Mouse (Mus musculus): Measurements from ENCODE around the gene Neurl1a. TPM values are rescaled to one million over a fixed set of nuclear protein-coding genes. Genes with fewer than 3 reads are reported as not detected.

Gene Neurl1a
- polyA plus RNA-seq, 1 experiment from 2014 or later, result 1.3 TPM

DNA sequence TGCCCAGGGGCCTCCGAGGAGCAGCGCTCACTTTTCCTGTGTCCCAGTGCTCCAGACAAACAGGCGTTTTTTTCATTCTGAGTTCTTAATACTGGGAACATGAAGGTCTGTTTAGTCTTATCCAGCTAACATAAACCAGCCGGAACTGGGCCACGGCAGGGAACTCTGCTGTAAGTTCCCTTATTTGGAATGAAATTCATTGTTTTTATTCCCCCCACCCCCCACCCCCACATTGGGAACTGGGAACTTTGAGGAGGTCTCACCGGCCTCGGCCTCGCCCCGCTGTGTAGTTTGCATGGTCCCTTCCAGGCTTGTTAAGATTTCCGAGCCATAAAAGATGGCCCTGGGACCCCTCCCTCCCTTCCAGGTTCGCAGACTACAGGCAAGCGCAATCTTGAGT, 23.4 kb downstream of the Neurl1a start:
- no peak overlapping the region for H3K27ac ChIP-seq (replicated peaks in 1 of 2; ENCODE audit: control insufficient read depth in 1 of 2, insufficient read depth in 1 of 2, low read depth in 2 of 2, low read length in 2 of 2)
- no peak overlapping the region for H3K4me3 ChIP-seq (ENCODE audit: control insufficient read depth in 1 of 2, insufficient read depth in 1 of 2, low read depth in 1 of 2, low read length in 2 of 2)
- no peak for ATAC-seq (ENCODE audit: insufficient number of reproducible peaks, insufficient read depth, low FRiP score, low read depth)
- no peaks in the 10 kb centered on the region for H3K4me1 ChIP-seq (ENCODE audit: control insufficient read depth in 2 of 2, insufficient read depth in 2 of 2, low read length in 2 of 2)
- no peak overlapping the region for H3K4me2 ChIP-seq (ENCODE audit: low read length)
- WGBS, result 57% methylated on average over 12 of the region's 12 CpGs
- H3K27me3 ChIP-seq (ENCODE audit: control insufficient read depth, insufficient read depth, low read length), result no peaks in the 10 kb centered on the region; the same call in 1 of the 2 replicates
- peaks cover 3% of the 10 kb centered on the region; the same call in 1 of the 2 replicates for H3K9me3 ChIP-seq (ENCODE audit: control insufficient read depth, low read length)
- no peak overlapping the region for H3K9ac ChIP-seq (ENCODE audit: low read length)
- H3K36me3 ChIP-seq (ENCODE audit: control insufficient read depth, insufficient read depth, low read length), result no peaks in the 10 kb centered on the region

DNA sequence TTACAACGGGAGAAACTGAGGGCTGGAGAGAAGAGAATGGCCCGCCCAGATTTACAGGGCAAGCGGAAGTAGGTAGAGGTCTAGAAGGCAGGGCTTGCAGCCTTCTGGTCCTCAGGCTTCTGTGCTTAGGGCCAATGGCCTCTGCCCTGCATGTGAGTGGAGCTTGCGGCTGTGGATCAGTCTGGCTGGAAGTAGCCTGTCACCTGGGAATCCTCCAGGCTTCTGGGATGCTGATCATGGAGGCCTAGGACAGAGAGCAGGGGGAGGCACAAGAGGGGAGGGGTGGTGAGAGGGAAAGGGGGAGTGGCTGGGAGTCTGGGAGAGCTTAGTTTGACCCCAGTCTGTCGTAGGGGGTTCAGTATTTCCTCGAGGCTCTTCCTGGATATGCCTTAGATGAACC, 23.8 kb downstream of the Neurl1a start:
- 62% methylated on average over 6 of the region's 6 CpGs for WGBS
- no peak overlapping the region for H3K4me3 ChIP-seq (ENCODE audit: control insufficient read depth in 1 of 2, insufficient read depth in 1 of 2, low read depth in 1 of 2, low read length in 2 of 2)
- H3K9me3 ChIP-seq (ENCODE audit: control insufficient read depth, low read length), result peaks cover 3% of the 10 kb centered on the region; the same call in 1 of the 2 replicates
- H3K36me3 ChIP-seq (ENCODE audit: control insufficient read depth, insufficient read depth, low read length), result no peaks in the 10 kb centered on the region
- H3K27me3 ChIP-seq (ENCODE audit: control insufficient read depth, insufficient read depth, low read length), result no peaks in the 10 kb centered on the region; the same call in 1 of the 2 replicates
- H3K27ac ChIP-seq (replicated peaks in 1 of 2; ENCODE audit: control insufficient read depth in 1 of 2, insufficient read depth in 1 of 2, low read depth in 2 of 2, low read length in 2 of 2), result no peak overlapping the region
- H3K9ac ChIP-seq (ENCODE audit: low read length), result no peak overlapping the region
- H3K4me1 ChIP-seq (ENCODE audit: control insufficient read depth in 2 of 2, insufficient read depth in 2 of 2, low read length in 2 of 2), result no peaks in the 10 kb centered on the region
- ATAC-seq (ENCODE audit: insufficient number of reproducible peaks, insufficient read depth, low FRiP score, low read depth), result no peak
- no peak overlapping the region for H3K4me2 ChIP-seq (ENCODE audit: low read length)

DNA sequence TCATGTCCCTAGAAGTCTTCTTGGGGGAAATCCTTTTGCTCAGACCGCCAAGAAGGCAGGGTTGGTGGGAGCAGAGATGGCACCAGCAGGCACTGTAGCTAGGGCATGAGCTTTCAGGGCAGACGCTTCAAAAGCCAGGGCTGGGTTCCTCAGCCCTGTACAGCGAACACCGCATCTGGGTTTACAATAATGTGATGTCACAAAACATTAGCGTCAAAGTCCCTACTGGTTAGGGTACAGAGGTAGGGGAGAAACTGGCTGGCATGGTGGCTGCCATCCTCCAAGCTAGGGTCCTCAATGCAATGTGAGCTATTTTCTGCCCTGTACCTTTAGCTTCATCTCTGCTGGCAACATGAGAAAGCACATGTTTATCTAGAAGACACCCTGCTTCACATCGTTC, 24.4 kb downstream of the Neurl1a start:
- H3K27ac ChIP-seq (replicated peaks in 1 of 2; ENCODE audit: control insufficient read depth in 1 of 2, insufficient read depth in 1 of 2, low read depth in 2 of 2, low read length in 2 of 2), result no peak overlapping the region
- 95% methylated on average over 6 of the region's 6 CpGs for WGBS
- no peak overlapping the region for H3K9ac ChIP-seq (ENCODE audit: low read length)
- H3K4me2 ChIP-seq (ENCODE audit: low read length), result no peak overlapping the region
- no peaks in the 10 kb centered on the region; the same call in 1 of the 2 replicates for H3K27me3 ChIP-seq (ENCODE audit: control insufficient read depth, insufficient read depth, low read length)
- no peaks in the 10 kb centered on the region for H3K36me3 ChIP-seq (ENCODE audit: control insufficient read depth, insufficient read depth, low read length)
- H3K9me3 ChIP-seq (ENCODE audit: control insufficient read depth, low read length), result peaks cover 3% of the 10 kb centered on the region; the same call in 1 of the 2 replicates
- ATAC-seq (ENCODE audit: insufficient number of reproducible peaks, insufficient read depth, low FRiP score, low read depth), result no peak
- no peak overlapping the region for H3K4me3 ChIP-seq (ENCODE audit: control insufficient read depth in 1 of 2, insufficient read depth in 1 of 2, low read depth in 1 of 2, low read length in 2 of 2)
- H3K4me1 ChIP-seq (ENCODE audit: control insufficient read depth in 2 of 2, insufficient read depth in 2 of 2, low read length in 2 of 2), result no peaks in the 10 kb centered on the region

DNA sequence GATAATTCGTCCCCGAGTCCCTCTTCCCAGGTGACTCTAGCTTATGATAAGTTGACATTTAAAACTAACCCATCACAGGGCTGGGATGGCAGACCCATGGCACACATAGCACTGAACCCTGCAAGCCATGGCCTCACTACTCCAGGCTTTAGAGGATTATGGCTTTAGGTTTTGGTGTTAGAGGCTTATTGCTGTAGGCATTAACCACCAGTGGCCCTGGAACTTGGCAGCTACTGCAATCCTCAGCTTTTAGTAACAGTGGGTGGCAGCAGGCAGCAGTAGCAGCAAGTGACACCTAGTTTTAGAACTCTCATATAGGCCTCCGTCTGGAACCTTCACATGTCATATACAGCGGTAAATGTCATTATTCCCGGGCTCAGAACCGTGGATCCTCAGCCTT, 26.0 kb downstream of the Neurl1a start:
- H3K36me3 ChIP-seq (ENCODE audit: control insufficient read depth, insufficient read depth, low read length), result no peaks in the 10 kb centered on the region
- peaks cover 3% of the 10 kb centered on the region; the same call in 1 of the 2 replicates for H3K9me3 ChIP-seq (ENCODE audit: control insufficient read depth, low read length)
- 81% methylated on average over 6 of the region's 6 CpGs for WGBS
- H3K4me3 ChIP-seq (ENCODE audit: control insufficient read depth in 1 of 2, insufficient read depth in 1 of 2, low read depth in 1 of 2, low read length in 2 of 2), result no peak overlapping the region
- no peaks in the 10 kb centered on the region; the same call in 1 of the 2 replicates for H3K27me3 ChIP-seq (ENCODE audit: control insufficient read depth, insufficient read depth, low read length)
- no peaks in the 10 kb centered on the region for H3K4me1 ChIP-seq (ENCODE audit: control insufficient read depth in 2 of 2, insufficient read depth in 2 of 2, low read length in 2 of 2)
- ATAC-seq (ENCODE audit: insufficient number of reproducible peaks, insufficient read depth, low FRiP score, low read depth), result no peak
- H3K27ac ChIP-seq (replicated peaks in 1 of 2; ENCODE audit: control insufficient read depth in 1 of 2, insufficient read depth in 1 of 2, low read depth in 2 of 2, low read length in 2 of 2), result no peak overlapping the region
- no peak overlapping the region for H3K4me2 ChIP-seq (ENCODE audit: low read length)
- H3K9ac ChIP-seq (ENCODE audit: low read length), result no peak overlapping the region

DNA sequence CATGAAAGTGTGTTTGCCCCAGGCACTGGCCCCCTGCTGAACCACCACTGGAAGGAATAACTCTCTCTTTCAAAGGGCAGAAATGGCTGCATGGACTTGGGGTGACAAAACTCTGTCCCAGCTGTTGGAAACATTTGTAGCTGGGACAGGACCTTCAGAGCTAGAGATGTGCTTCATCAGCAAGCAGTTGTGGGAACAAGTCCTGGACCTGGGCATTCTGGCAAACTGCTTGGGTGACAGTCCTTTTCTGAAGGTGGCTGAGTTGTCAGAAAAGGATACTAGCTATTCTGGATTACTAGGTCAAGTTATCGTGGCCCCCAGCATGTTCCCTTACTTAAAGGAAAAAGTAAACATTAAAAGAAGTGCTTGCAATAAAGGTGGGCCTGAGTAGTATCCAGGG, 27.5 kb downstream of the Neurl1a start:
- Histone ChIP-seq H3K27ac (replicated peaks in 1 of 2; ENCODE audit: control insufficient read depth in 1 of 2, insufficient read depth in 1 of 2, low read depth in 2 of 2, low read length in 2 of 2) (no peak overlapping the region), H3K4me2 (ENCODE audit: low read length) (no peak overlapping the region), H3K36me3 (ENCODE audit: control insufficient read depth, insufficient read depth, low read length) (no peaks in the 10 kb centered on the region), H3K9me3 (ENCODE audit: control insufficient read depth, low read length) (peaks cover 3% of the 10 kb centered on the region; the same call in 1 of the 2 replicates), H3K27me3 (ENCODE audit: control insufficient read depth, insufficient read depth, low read length) (no peaks in the 10 kb centered on the region; the same call in 1 of the 2 replicates), H3K9ac (ENCODE audit: low read length) (no peak overlapping the region), H3K4me3 (ENCODE audit: control insufficient read depth in 1 of 2, insufficient read depth in 1 of 2, low read depth in 1 of 2, low read length in 2 of 2) (no peak overlapping the region), H3K4me1 (ENCODE audit: control insufficient read depth in 2 of 2, insufficient read depth in 2 of 2, low read length in 2 of 2) (no peaks in the 10 kb centered on the region)
- no peak for ATAC-seq (ENCODE audit: insufficient number of reproducible peaks, insufficient read depth, low FRiP score, low read depth)
- 94% methylated on average over 1 of the region's 1 CpGs for WGBS

DNA sequence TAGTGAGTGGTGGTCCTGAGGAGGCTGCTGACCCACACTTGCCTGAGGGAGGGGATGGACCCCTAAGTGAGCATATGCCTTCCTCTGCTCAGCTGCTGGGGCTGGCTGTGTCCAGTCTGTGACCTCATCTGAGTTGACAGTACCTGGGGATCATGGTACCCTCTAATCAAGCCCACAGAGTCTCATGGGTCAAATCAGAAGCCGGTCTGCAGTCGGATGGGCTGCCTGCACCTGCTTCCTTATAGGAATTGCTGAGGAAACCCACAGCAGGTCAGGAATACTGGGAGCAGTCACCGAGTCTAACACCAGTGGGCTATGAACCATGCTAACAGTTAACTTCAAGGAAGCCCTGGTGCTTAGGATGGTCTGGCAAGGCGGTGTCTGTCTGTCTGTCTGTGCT, 31.8 kb downstream of the Neurl1a start:
- no peak for ATAC-seq (ENCODE audit: insufficient number of reproducible peaks, insufficient read depth, low FRiP score, low read depth)
- Histone ChIP-seq H3K36me3 (ENCODE audit: control insufficient read depth, insufficient read depth, low read length) (no peaks in the 10 kb centered on the region), H3K9me3 (ENCODE audit: control insufficient read depth, low read length) (no peaks in the 10 kb centered on the region), H3K27ac (replicated peaks in 1 of 2; ENCODE audit: control insufficient read depth in 1 of 2, insufficient read depth in 1 of 2, low read depth in 2 of 2, low read length in 2 of 2) (no peak overlapping the region), H3K9ac (ENCODE audit: low read length) (no peak overlapping the region), H3K4me2 (ENCODE audit: low read length) (no peak overlapping the region), H3K4me1 (ENCODE audit: control insufficient read depth in 2 of 2, insufficient read depth in 2 of 2, low read length in 2 of 2) (no peaks in the 10 kb centered on the region), H3K4me3 (ENCODE audit: control insufficient read depth in 1 of 2, insufficient read depth in 1 of 2, low read depth in 1 of 2, low read length in 2 of 2) (no peak overlapping the region), H3K27me3 (ENCODE audit: control insufficient read depth, insufficient read depth, low read length) (no peaks in the 10 kb centered on the region; the same call in 1 of the 2 replicates)
- WGBS, result 90% methylated on average over 4 of the region's 4 CpGs

DNA sequence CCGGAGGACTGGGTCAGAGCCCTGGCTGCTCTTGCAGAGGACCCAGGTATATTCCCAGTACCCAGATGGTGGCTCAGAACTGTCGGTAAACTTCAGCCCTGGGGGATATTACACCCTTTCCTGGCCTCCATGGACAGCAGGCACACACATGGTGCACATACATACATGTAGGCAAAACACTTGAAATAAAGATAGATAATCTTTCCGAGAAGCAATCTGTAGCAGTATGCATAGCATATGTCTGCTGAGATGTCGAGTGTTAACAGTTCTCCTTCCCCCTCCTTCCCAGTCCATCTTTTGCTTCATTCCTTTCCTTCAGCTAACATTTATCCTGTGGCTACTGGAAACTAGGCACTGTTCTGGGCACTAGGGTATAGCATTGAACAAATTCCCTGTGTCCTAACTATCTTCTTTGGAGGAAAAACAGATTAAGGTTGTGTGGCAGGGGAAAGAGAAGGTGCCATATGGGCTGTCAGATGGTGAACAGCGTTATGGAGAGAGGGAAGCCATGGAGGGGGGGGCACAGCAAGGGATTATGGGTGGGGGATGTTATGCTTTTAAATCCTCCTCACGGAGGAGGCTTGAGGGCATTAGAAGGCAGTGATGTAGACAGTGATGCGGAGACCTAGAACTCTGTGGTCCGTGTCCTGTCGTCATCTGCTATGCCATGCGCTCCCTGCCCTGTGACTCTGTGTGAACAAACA, 33.1 kb downstream of the Neurl1a start:
- Histone ChIP-seq H3K36me3 (ENCODE audit: control insufficient read depth, insufficient read depth, low read length) (no peaks in the 10 kb centered on the region), H3K9ac (ENCODE audit: low read length) (no peak overlapping the region), H3K27ac (replicated peaks in 1 of 2; ENCODE audit: control insufficient read depth in 1 of 2, insufficient read depth in 1 of 2, low read depth in 2 of 2, low read length in 2 of 2) (no peak overlapping the region), H3K4me3 (ENCODE audit: control insufficient read depth in 1 of 2, insufficient read depth in 1 of 2, low read depth in 1 of 2, low read length in 2 of 2) (no peak overlapping the region), H3K4me1 (ENCODE audit: control insufficient read depth in 2 of 2, insufficient read depth in 2 of 2, low read length in 2 of 2) (no peaks in the 10 kb centered on the region), H3K4me2 (ENCODE audit: low read length) (no peak overlapping the region), H3K27me3 (ENCODE audit: control insufficient read depth, insufficient read depth, low read length) (no peaks in the 10 kb centered on the region; the same call in 1 of the 2 replicates), H3K9me3 (ENCODE audit: control insufficient read depth, low read length) (no peaks in the 10 kb centered on the region)
- 73% methylated on average over 10 of the region's 10 CpGs for WGBS
- no peak for ATAC-seq (ENCODE audit: insufficient number of reproducible peaks, insufficient read depth, low FRiP score, low read depth)

- no peak for ATAC-seq (ENCODE audit: insufficient number of reproducible peaks, insufficient read depth, low FRiP score, low read depth)
- 83% methylated on average over 7 of the region's 7 CpGs for WGBS
- Histone ChIP-seq H3K27ac (replicated peaks in 1 of 2; ENCODE audit: control insufficient read depth in 1 of 2, insufficient read depth in 1 of 2, low read depth in 2 of 2, low read length in 2 of 2) (no peak overlapping the region), H3K9ac (ENCODE audit: low read length) (no peak overlapping the region), H3K27me3 (ENCODE audit: control insufficient read depth, insufficient read depth, low read length) (no peaks in the 10 kb centered on the region), H3K4me1 (ENCODE audit: control insufficient read depth in 2 of 2, insufficient read depth in 2 of 2, low read length in 2 of 2) (no peaks in the 10 kb centered on the region), H3K36me3 (ENCODE audit: control insufficient read depth, insufficient read depth, low read length) (no peaks in the 10 kb centered on the region), H3K4me3 (ENCODE audit: control insufficient read depth in 1 of 2, insufficient read depth in 1 of 2, low read depth in 1 of 2, low read length in 2 of 2) (no peak overlapping the region), H3K9me3 (ENCODE audit: control insufficient read depth, low read length) (no peaks in the 10 kb centered on the region), H3K4me2 (ENCODE audit: low read length) (no peak overlapping the region)
Measured at GRCm38 (mm10) chr19:47212401-47212800, 33.8 kb downstream of the Neurl1a start.
